Mouse (Mus musculus) A20 (cell line): ENCODE results near the gene Pkd2l1.
"Not testable (repeated sequence)": the region's sequence is repeated elsewhere in the genome, so short reads cannot be mapped to it uniquely, and the experiment has no call there.

Source experiments
- DNase-seq: peaks from one replicate; pipeline ENCODE4 v3.0.0-alpha.2; 2011; ENCODE audit warnings: low read depth, low spot score

The Pkd2l1 gene

DNA sequence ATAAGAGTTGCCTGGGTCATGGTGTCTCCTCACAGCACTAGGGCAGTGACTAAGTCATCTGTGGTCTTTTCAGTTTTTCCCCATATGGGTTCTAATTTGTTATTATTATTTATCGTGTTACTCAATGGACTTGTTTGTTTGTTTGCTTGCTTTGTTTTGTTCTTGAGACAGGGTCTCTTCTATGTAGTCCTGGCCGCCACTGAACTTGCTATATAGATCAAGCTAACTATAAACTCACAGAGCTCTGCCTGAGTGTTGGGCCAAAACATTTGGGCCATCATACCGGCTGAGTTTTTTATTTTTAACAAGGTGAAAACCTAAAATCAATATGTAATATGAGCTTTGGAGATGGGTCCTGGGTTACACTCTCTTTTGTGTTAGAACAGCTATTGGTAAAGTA is 32.9 kb downstream of the Pkd2l1 start:
- DNase-seq: no peak

- no peak for DNase-seq
These were observed 35.2 kb downstream of the Pkd2l1 start for GRCm38 (mm10) chr19:44157005-44157404.

DNA sequence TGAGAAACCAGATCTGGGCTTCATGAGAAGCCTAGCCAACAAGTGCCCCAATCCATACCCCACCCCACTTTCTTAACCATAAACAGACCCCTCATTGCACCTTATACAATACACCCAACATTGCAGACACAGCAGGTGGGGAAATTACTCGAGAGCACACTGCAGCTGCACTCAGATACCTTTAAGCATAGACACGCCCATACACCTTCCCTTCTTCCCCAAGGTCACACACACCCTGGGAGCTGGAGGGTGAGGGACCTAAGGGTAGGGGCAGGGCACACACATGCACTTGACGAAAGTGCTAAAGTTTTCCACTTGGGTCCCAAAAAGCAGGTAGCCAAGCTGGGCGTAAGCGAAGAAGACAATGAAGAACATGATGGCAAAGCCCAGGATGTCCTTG is 38.5 kb downstream of the Pkd2l1 start:
- no peak for DNase-seq

DNA sequence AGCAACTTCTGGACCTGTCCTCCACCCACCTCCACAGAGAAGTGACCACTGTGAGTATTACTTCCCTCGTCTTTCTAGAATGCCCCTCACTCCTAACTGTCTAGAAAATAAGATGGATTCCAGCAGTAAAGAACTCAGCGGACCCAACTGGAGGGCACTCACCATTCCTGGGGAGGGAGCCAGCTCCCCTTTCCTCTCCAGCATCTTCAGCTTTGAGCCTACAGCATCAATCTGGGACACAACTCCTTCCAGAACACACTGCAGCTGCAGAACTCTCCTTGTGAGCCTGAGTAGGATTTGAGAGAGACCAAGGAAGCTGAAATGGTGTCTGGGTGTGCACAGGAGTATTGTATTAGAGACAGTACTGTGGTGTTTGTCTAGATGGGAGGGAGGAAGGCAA is 43.3 kb downstream of the Pkd2l1 start:
- DNase-seq: no peak

DNA sequence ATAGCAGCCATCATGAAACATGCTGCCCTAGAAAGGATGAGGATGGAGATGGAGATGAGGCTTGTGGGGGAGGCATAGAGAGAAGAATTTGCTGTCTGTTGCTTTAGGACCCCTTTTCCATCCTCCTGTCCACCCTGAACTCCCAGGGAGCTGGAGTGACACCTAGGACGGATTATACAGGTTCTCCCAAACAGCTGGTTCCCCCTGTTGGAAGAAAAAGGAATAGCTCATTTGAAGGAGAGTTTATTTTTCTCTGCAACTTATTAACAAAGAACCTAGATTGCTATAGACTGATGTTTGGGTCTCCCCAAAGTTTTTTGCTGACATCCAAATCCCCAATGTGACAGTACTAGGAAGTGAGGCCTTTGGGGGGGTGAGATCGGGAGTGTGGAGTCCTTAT is 43.9 kb downstream of the Pkd2l1 start:
- no peak for DNase-seq

DNA sequence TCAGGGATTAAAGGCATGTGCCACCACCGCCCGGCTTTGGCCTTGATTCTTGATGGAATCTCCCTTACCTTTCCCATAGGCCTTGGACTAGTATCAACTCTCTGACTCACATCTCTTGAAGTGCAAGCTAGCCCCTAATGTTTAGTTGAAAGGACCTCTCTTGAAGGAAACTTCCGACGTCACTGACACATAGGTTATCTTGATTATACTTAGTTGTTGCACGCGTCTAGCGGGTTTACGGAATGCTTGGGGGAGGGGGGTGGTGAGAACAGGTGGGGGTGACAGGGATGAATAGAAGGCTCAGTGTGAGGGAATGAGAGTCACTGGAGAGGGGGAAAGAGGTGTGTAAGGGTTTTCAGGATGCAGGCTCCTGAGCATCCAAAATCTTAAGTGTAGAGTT is 45.3 kb downstream of the Pkd2l1 start:
- no peak for DNase-seq

GRCm38 (mm10) chr19:44146568-44146879 is 45.7 kb downstream of the Pkd2l1 start:
- DNase-seq: no peak

GRCm38 (mm10) chr19:44145702-44146567 is 46.3 kb downstream of the Pkd2l1 start, which contains the start of gene Bloc1s2:
Gene Bloc1s2, minus strand, starts transcription at chr19:44146446.
- peak; percentile 92 for DNase-seq

GRCm38 (mm10) chr19:44144366-44144765 is 47.9 kb downstream of the Pkd2l1 start:
- no peak for DNase-seq

DNA sequence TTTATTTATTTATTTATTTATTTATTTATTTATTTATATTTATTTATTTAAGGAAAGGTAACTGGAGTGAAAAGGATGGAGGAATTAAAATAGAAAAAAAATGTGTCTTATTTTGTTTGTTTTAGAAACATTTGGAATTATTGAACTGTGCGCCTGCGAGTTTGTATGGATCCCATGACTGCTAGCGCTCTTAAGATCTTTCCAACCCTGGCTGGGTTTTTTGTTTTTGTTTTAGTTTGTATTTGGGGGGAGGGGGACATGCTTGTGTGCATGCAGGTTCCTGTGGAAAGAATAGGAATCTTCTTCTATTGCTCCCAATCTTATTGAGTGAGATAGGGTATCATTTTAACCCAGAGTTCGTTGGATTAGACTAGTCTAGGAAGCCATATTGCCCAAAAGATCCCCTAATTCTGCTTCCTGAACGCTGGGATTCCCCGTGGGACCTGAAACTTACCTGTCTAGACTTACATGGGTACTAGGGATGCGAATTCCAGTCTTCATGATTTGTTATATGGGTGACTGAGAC is 56.2 kb downstream of the Pkd2l1 start:
- DNase-seq: no peak

GRCm38 (mm10) chr19:44135072-44135959 is 56.9 kb downstream of the Pkd2l1 start, which contains the start of gene Cwf19l1:
Gene Cwf19l1, minus strand, starts transcription at chr19:44135876.
- DNase-seq: peak; percentile 93

- no peak for DNase-seq
These were observed 59.3 kb downstream of the Pkd2l1 start for GRCm38 (mm10) chr19:44132917-44133316.

GRCm38 (mm10) chr19:44128560-44128959 is 63.7 kb downstream of the Pkd2l1 start:
- DNase-seq: no peak

GRCm38 (mm10) chr19:44127729-44128497 is 64.3 kb downstream of the Pkd2l1 start:
- DNase-seq: no peak

- DNase-seq: no peak
These were observed 71.1 kb downstream of the Pkd2l1 start for GRCm38 (mm10) chr19:44121137-44121536.

DNA sequence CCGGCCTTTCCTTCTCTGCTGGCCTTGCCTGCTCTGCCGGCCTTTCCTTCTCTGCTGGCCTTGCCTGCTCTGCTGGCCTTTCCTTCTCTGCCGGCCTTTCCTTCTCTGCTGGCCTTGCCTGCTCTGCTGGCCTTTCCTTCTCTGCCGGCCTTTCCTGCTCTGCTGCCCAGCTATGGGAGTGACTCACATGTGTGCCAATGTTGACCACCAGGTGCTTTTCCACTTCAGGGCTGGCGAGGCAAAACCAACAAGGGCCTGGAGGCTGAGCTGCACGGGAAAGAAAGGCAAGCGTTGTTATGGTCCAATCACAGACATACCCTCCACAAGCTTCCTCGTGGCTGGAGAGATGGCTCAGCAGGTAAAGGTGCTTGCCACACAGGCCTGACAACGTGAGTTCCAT is 71.6 kb downstream of the Pkd2l1 start:
- not testable (repeated sequence) for DNase-seq

- DNase-seq: peak; percentile 73
These were observed 74.4 kb downstream of the Pkd2l1 start for GRCm38 (mm10) chr19:44117793-44118192.

DNA sequence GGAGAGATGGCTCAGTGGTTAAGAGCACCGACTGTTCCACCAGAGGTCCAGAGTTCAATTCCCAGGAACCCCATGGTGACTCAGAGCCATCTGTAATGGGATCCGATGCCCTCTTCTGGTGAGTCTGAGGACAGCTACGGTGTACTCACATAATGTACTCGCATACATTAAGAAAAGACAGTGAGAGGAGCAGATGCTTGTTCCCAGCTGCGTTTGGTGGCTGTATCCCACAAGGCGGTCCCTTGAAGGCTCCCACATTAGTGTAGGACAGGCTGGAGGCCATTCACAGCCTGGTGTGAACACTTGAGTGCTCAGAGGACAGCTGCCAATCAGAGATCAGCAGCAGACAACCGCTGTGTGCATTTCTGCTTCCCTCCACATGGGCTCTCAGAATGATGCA is 80.5 kb downstream of the Pkd2l1 start:
- DNase-seq: peak; percentile 49

DNA sequence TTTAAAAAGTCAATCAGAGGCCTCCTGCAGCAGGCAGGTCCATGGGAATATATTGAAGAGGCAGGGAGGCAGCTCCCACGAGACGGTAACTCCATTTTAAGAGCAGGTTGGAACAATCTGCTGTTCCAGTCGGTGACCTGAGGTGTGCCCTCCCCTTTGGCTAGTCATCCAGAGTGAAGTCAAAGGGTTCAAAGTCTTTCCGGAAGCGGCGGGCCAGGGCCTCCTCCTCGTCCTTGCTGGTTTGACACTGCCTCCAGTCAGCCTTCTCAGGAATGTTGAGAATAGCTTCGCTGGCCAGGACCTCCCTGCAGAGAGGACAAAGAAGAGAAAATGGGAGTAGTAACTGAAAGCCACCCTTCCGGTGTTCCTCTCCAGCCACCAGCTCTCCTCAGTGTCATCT is 81.9 kb downstream of the Pkd2l1 start:
- no peak for DNase-seq

DNA sequence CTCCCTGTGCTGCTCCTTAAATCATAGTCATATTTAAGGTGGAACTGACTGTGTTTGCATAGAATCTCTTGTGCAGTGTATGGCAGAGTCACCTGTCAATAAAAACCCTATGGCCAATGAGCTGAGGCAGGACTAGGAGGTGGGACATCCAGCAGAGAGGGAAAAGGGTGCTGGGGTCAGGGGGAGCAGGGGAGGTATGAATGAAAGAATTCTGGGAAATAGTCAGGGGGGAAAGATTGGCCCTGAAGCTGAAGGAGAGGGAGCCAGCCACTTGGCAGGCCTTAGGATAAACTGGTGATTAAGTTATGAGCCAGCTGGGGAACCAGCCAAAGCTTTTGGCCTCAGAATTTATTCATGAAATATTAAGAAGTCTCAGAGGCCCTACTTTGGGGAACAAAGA is 83.2 kb downstream of the Pkd2l1 start:
- no peak for DNase-seq

GRCm38 (mm10) chr19:44107661-44108521 is 84.4 kb downstream of the Pkd2l1 start:
- DNase-seq: no peak
